Mouse (Mus musculus) kidney, embryonic 16.5 days (tissue): ENCODE results near the gene Gm11564. TPM values are rescaled to one million over a fixed set of nuclear protein-coding genes. Genes with fewer than 3 reads are reported as not detected.
"Not testable (repeated sequence)": the region's sequence is repeated elsewhere in the genome, so short reads cannot be mapped to it uniquely, and the experiment has no call there.

Source experiments
- ATAC-seq: fragments of 200-750 bp; cut with Nextera tagmentation; 2 replicates; pipeline ENCODE4 v1.8.0; 2017; ENCODE audit warnings: moderate TSS enrichment; ENCODE audit not compliant: low FRiP score, low TSS enrichment
- H3K27ac ChIP-seq: fragments of 300-500 bp; sonication (generic); 2 replicates; pipeline ENCODE4 v1.5.1; 2014; ENCODE audit warnings: low read length
- H3K27me3 ChIP-seq: fragments of 300-500 bp; sonication (generic); 2 replicates; pipeline ENCODE4 v1.6.1; 2014; ENCODE audit warnings: low read length, control low read depth, mixed read lengths; ENCODE audit not compliant: insufficient read depth
- H3K36me3 ChIP-seq: fragments of 300-500 bp; sonication (generic); 2 replicates; pipeline ENCODE4 v1.6.1; 2014; ENCODE audit warnings: low read length, control low read depth, mixed read lengths; ENCODE audit not compliant: insufficient read depth
- H3K4me1 ChIP-seq: fragments of 300-500 bp; sonication (generic); 2 replicates; pipeline ENCODE4 v1.6.1; 2014; ENCODE audit warnings: low read length, control low read depth, mixed read lengths; ENCODE audit not compliant: insufficient read depth
- H3K4me2 ChIP-seq: fragments of 300-500 bp; sonication (generic); replicated peaks from 2 replicates; pipeline ENCODE4 v1.6.1; 2014; ENCODE audit warnings: low read depth, low read length
- H3K4me3 ChIP-seq: fragments of 300-500 bp; sonication (generic); 2 replicates; pipeline ENCODE4 v1.5.1; 2014; ENCODE audit warnings: mild to moderate bottlenecking, low read length
- H3K9ac ChIP-seq: fragments of 300-500 bp; sonication (generic); replicated peaks from 2 replicates; pipeline ENCODE4 v1.6.1; 2014; ENCODE audit warnings: low read length
- H3K9me3 ChIP-seq: fragments of 300-500 bp; sonication (generic); 2 replicates; pipeline ENCODE4 v1.6.1; 2016; ENCODE audit warnings: low read length, control low read depth
- WGBS: fragments of 180-500 bp; shearing (Covaris S2); extraction: QIAGEN DNeasy Blood & Tissue Kit; methylation state at CpG from one replicate; pipeline ENCODE4 v1.1.7; 2014; 5-methylcytosine and 5-hydroxymethylcytosine counted together
- polyA plus RNA-seq: library from polyadenylated mRNA; unstranded; fragments of >200 nt; fragmentation: Nextera tagmentation; extraction: Ambion mirVana; gene quantifications from 2 replicates; pipeline ENCODE4 v1.2.1, GENCODE M21; 2015

The Gm11564 gene
- polyA plus RNA-seq: not detected in 2 replicates

- H3K27ac ChIP-seq, H3K9me3 ChIP-seq, ATAC-seq, H3K4me1 ChIP-seq, H3K36me3 ChIP-seq, H3K9ac ChIP-seq, H3K4me3 ChIP-seq, H3K27me3 ChIP-seq, H3K4me2 ChIP-seq: not testable (repeated sequence)
- 81% methylated on average over 2 of the region's 2 CpGs for WGBS
Measured at GRCm38 (mm10) chr11:99815566-99815965, at the start of gene Gm11564. Gene Gm11564, minus strand, starts transcription at chr11:99815666.

GRCm38 (mm10) chr11:99864176-99864575 is 48.7 kb upstream of the Gm11564 start, which contains the start of gene Gm11559:
Gene Gm11559, plus strand, starts transcription at chr11:99864476.
- not testable (repeated sequence) for H3K4me2 ChIP-seq, ATAC-seq, H3K36me3 ChIP-seq, H3K9me3 ChIP-seq, H3K4me3 ChIP-seq, H3K27ac ChIP-seq, H3K4me1 ChIP-seq, H3K9ac ChIP-seq, H3K27me3 ChIP-seq
- 79% methylated on average over 1 of the region's 1 CpGs for WGBS

GRCm38 (mm10) chr11:99858761-99859160 is 43.3 kb upstream of the Gm11564 start:
- no peaks in the 10 kb centered on the region for H3K27me3 ChIP-seq
- H3K4me1 ChIP-seq: no peaks in the 10 kb centered on the region
- no peaks in the 10 kb centered on the region for H3K9me3 ChIP-seq
- no peaks in the 10 kb centered on the region for H3K36me3 ChIP-seq
- no peak overlapping the region for H3K9ac ChIP-seq
- no peak overlapping the region for H3K27ac ChIP-seq
- WGBS: 78% methylated on average over 2 of the region's 2 CpGs
- H3K4me2 ChIP-seq: no peak overlapping the region
- no peak overlapping the region for H3K4me3 ChIP-seq
- no peak for ATAC-seq

GRCm38 (mm10) chr11:99857617-99858016 is 42.2 kb upstream of the Gm11564 start, which contains the start of gene Gm11568:
Gene Gm11568, plus strand, starts transcription at chr11:99857917.
- Histone ChIP-seq H3K27me3 (no peaks in the 10 kb centered on the region), H3K27ac (no peak within 1 kb of the TSS), H3K36me3 (no peaks in the 10 kb centered on the region), H3K4me1 (no peaks in the 10 kb centered on the region), H3K9me3 (no peaks in the 10 kb centered on the region), H3K4me2 (no peak within 1 kb of the TSS), H3K9ac (no peak within 1 kb of the TSS), H3K4me3 (no peak within 1 kb of the TSS)
- 79% methylated on average over 2 of the region's 2 CpGs for WGBS
- no peak for ATAC-seq

- Histone ChIP-seq H3K4me1 (no peaks in the 10 kb centered on the region), H3K36me3 (no peaks in the 10 kb centered on the region), H3K9me3 (no peaks in the 10 kb centered on the region), H3K27me3 (no peaks in the 10 kb centered on the region), H3K27ac (no peak overlapping the region), H3K9ac (no peak overlapping the region), H3K4me3 (no peak overlapping the region), H3K4me2 (no peak overlapping the region)
- WGBS: 51% methylated on average over 3 of the region's 3 CpGs
- no peak for ATAC-seq
Measured at GRCm38 (mm10) chr11:99854121-99854520, 38.7 kb upstream of the Gm11564 start.

- Histone ChIP-seq H3K9me3 (no peaks in the 10 kb centered on the region), H3K4me2 (no peak within 1 kb of the TSS), H3K9ac (no peak within 1 kb of the TSS), H3K4me1 (no peaks in the 10 kb centered on the region), H3K36me3 (no peaks in the 10 kb centered on the region), H3K27me3 (no peaks in the 10 kb centered on the region), H3K27ac (no peak within 1 kb of the TSS), H3K4me3 (no peak within 1 kb of the TSS)
- ATAC-seq: no peak
Measured at GRCm38 (mm10) chr11:99851508-99851907, 36.0 kb upstream of the Gm11564 start, which contains the start of gene Krtap4-16. Gene Krtap4-16, minus strand, starts transcription at chr11:99851608.

GRCm38 (mm10) chr11:99846746-99847145 is 31.3 kb upstream of the Gm11564 start:
- Histone ChIP-seq H3K4me1 (no peaks in the 10 kb centered on the region), H3K4me3 (no peak overlapping the region), H3K27me3 (no peaks in the 10 kb centered on the region), H3K27ac (no peak overlapping the region), H3K36me3 (no peaks in the 10 kb centered on the region), H3K4me2 (no peak overlapping the region), H3K9me3 (no peaks in the 10 kb centered on the region), H3K9ac (no peak overlapping the region)
- WGBS: 75% methylated on average over 2 of the region's 2 CpGs
- no peak for ATAC-seq

GRCm38 (mm10) chr11:99842185-99842584 is 26.7 kb upstream of the Gm11564 start:
- no peaks in the 10 kb centered on the region for H3K9me3 ChIP-seq
- no peak for ATAC-seq

GRCm38 (mm10) chr11:99837966-99838365 is 22.5 kb upstream of the Gm11564 start, which contains the start of gene 2300003K06Rik:
Gene 2300003K06Rik, minus strand, starts transcription at chr11:99838066.
- H3K4me3 ChIP-seq: no peak within 1 kb of the TSS

More at GRCm38 (mm10) chr11:99842185-99842584, 26.7 kb upstream of the Gm11564 start:
- H3K4me2 ChIP-seq: no peak overlapping the region
- H3K4me3 ChIP-seq: no peak overlapping the region
- WGBS: 21% methylated on average over 1 of the region's 1 CpGs
- no peaks in the 10 kb centered on the region for H3K4me1 ChIP-seq
- H3K27me3 ChIP-seq: no peaks in the 10 kb centered on the region
- no peak overlapping the region for H3K27ac ChIP-seq
- no peak overlapping the region for H3K9ac ChIP-seq
- H3K36me3 ChIP-seq: no peaks in the 10 kb centered on the region

GRCm38 (mm10) chr11:99809792-99810191 is 5.7 kb downstream of the Gm11564 start, which contains the start of gene Krtap4-13:
Gene Krtap4-13, minus strand, starts transcription at chr11:99809892.
- not testable (repeated sequence) for H3K36me3 ChIP-seq, H3K9me3 ChIP-seq, H3K27ac ChIP-seq, H3K4me1 ChIP-seq, ATAC-seq, H3K27me3 ChIP-seq, H3K9ac ChIP-seq, H3K4me2 ChIP-seq, H3K4me3 ChIP-seq

More at GRCm38 (mm10) chr11:99837966-99838365, 22.5 kb upstream of the Gm11564 start, which contains the start of gene 2300003K06Rik:
- Histone ChIP-seq H3K4me1 (no peaks in the 10 kb centered on the region), H3K4me2 (no peak within 1 kb of the TSS), H3K27ac (no peak within 1 kb of the TSS), H3K9me3 (no peaks in the 10 kb centered on the region), H3K9ac (no peak within 1 kb of the TSS), H3K27me3 (no peaks in the 10 kb centered on the region), H3K36me3 (no peaks in the 10 kb centered on the region)
- 86% methylated on average over 1 of the region's 1 CpGs for WGBS
- ATAC-seq: no peak
